Mouse (Mus musculus): ENCODE measurements around the gene Pml. TPM values are rescaled to one million over a fixed set of nuclear protein-coding genes. Genes with fewer than 3 reads are reported as not detected.

Gene Pml
- polyA plus RNA-seq, 1 experiment from 2014 or later = 8.5 TPM

GRCm38 (mm10) chr9:58177165-58177564 lies 72.4 kb downstream of the Pml start:
- Histone ChIP-seq H3K36me3 (replicated peaks; ENCODE audit: insufficient read depth, low read length) (no peaks in the 10 kb centered on the region), H3K27me3 (ENCODE audit: insufficient read depth, low read length) (no peaks in the 10 kb centered on the region), H3K27ac (ENCODE audit: low read depth) (no peak overlapping the region), H3K4me3 (ENCODE audit: low read depth, low read length) (no peak overlapping the region), H3K4me1 (ENCODE audit: insufficient read depth) (no peaks in the 10 kb centered on the region), H3K9me3 (ENCODE audit: low read length) (no peaks in the 10 kb centered on the region), H3K4me2 (ENCODE audit: low read depth, low read length) (no peak overlapping the region), H3K9ac (replicated peaks) (no peak overlapping the region)
- TF ChIP-seq CTCF (IDR thresholded peaks at IDR 0.05; ENCODE audit: low read depth) (no peak), EP300 (IDR thresholded peaks at IDR 0.05; ENCODE audit: low read depth) (no peak)
- WGBS (ENCODE audit: insufficient replicate concordance) = 61% methylated on average over 4 of the region's 4 CpGs
- ATAC-seq = no peak
- no peak for DNase-seq

GRCm38 (mm10) chr9:58175745-58176487 lies 73.7 kb downstream of the Pml start:
- Histone ChIP-seq H3K36me3 (replicated peaks; ENCODE audit: insufficient read depth, low read length) (no peaks in the 10 kb centered on the region), H3K9ac (replicated peaks) (no peak overlapping the region), H3K27me3 (ENCODE audit: insufficient read depth, low read length) (no peaks in the 10 kb centered on the region), H3K4me2 (ENCODE audit: low read depth, low read length) (no peak overlapping the region), H3K4me1 (ENCODE audit: insufficient read depth) (no peaks in the 10 kb centered on the region), H3K4me3 (ENCODE audit: low read depth, low read length) (no peak overlapping the region), H3K9me3 (ENCODE audit: low read length) (no peaks in the 10 kb centered on the region), H3K27ac (ENCODE audit: low read depth) (no peak overlapping the region)
- DNase-seq = no peak
- no peak for ATAC-seq
- 58% methylated on average over 5 of the region's 5 CpGs for WGBS (ENCODE audit: insufficient replicate concordance)
- TF ChIP-seq EP300 (IDR thresholded peaks at IDR 0.05; ENCODE audit: low read depth) (no peak), CTCF (IDR thresholded peaks at IDR 0.05; ENCODE audit: low read depth) (no peak)

- H3K4me3 ChIP-seq (ENCODE audit: low read depth, low read length) = no peak overlapping the region
- 44% methylated on average over 5 of the region's 5 CpGs for WGBS (ENCODE audit: insufficient replicate concordance)
- H3K9ac ChIP-seq (replicated peaks) = no peak overlapping the region
- no peaks in the 10 kb centered on the region for H3K27me3 ChIP-seq (ENCODE audit: insufficient read depth, low read length)
- no peaks in the 10 kb centered on the region for H3K4me1 ChIP-seq (ENCODE audit: insufficient read depth)
- no peaks in the 10 kb centered on the region for H3K36me3 ChIP-seq (replicated peaks; ENCODE audit: insufficient read depth, low read length)
- ATAC-seq (peak; percentile 15; the same call in 1 of the 2 replicates), DNase-seq (no peak)
- TF ChIP-seq CTCF (IDR thresholded peaks at IDR 0.05; ENCODE audit: low read depth) = no peak
- TF ChIP-seq EP300 (IDR thresholded peaks at IDR 0.05; ENCODE audit: low read depth) = no peak
- H3K27ac ChIP-seq (ENCODE audit: low read depth) = no peak overlapping the region
- no peaks in the 10 kb centered on the region for H3K9me3 ChIP-seq (ENCODE audit: low read length)
- H3K4me2 ChIP-seq (ENCODE audit: low read depth, low read length) = no peak overlapping the region
These were observed 74.8 kb downstream of the Pml start for GRCm38 (mm10) chr9:58174818-58175251.

GRCm38 (mm10) chr9:58172863-58173262 lies 76.7 kb downstream of the Pml start:
- DNase-seq (no peak), ATAC-seq (peak; percentile 50; the same call in 1 of the 2 replicates)
- no peaks in the 10 kb centered on the region for H3K36me3 ChIP-seq (replicated peaks; ENCODE audit: insufficient read depth, low read length)
- H3K27ac ChIP-seq (ENCODE audit: low read depth) = no peak overlapping the region
- H3K9ac ChIP-seq (replicated peaks) = no peak overlapping the region
- TF ChIP-seq CTCF (IDR thresholded peaks at IDR 0.05; ENCODE audit: low read depth) (no peak), EP300 (IDR thresholded peaks at IDR 0.05; ENCODE audit: low read depth) (no peak)
- WGBS (ENCODE audit: insufficient replicate concordance) = 55% methylated on average over 2 of the region's 2 CpGs
- H3K4me2 ChIP-seq (ENCODE audit: low read depth, low read length) = no peak overlapping the region
- no peaks in the 10 kb centered on the region for H3K4me1 ChIP-seq (ENCODE audit: insufficient read depth)
- H3K9me3 ChIP-seq (ENCODE audit: low read length) = no peaks in the 10 kb centered on the region
- H3K27me3 ChIP-seq (ENCODE audit: insufficient read depth, low read length) = no peaks in the 10 kb centered on the region
- H3K4me3 ChIP-seq (ENCODE audit: low read depth, low read length) = no peak overlapping the region

- ATAC-seq = no peak
- 76% methylated on average over 6 of the region's 6 CpGs for WGBS (ENCODE audit: insufficient replicate concordance)
- TF ChIP-seq CTCF (IDR thresholded peaks at IDR 0.05; ENCODE audit: low read depth) (no peak), EP300 (IDR thresholded peaks at IDR 0.05; ENCODE audit: low read depth) (no peak)
These were observed 80.2 kb downstream of the Pml start for GRCm38 (mm10) chr9:58169426-58169825.

GRCm38 (mm10) chr9:58168880-58169279 lies 80.7 kb downstream of the Pml start:
- Histone ChIP-seq H3K36me3 (replicated peaks; ENCODE audit: insufficient read depth, low read length) (no peaks in the 10 kb centered on the region), H3K9ac (replicated peaks) (no peak overlapping the region), H3K9me3 (ENCODE audit: low read length) (no peaks in the 10 kb centered on the region), H3K4me3 (ENCODE audit: low read depth, low read length) (no peak overlapping the region), H3K27ac (ENCODE audit: low read depth) (no peak overlapping the region), H3K27me3 (ENCODE audit: insufficient read depth, low read length) (no peaks in the 10 kb centered on the region), H3K4me1 (ENCODE audit: insufficient read depth) (no peaks in the 10 kb centered on the region), H3K4me2 (ENCODE audit: low read depth, low read length) (no peak overlapping the region)
- DNase-seq (no peak), ATAC-seq (no peak)
- 76% methylated on average over 3 of the region's 3 CpGs for WGBS (ENCODE audit: insufficient replicate concordance)
- TF ChIP-seq EP300 (IDR thresholded peaks at IDR 0.05; ENCODE audit: low read depth) (no peak), CTCF (IDR thresholded peaks at IDR 0.05; ENCODE audit: low read depth) (no peak)

More at GRCm38 (mm10) chr9:58169426-58169825, 80.2 kb downstream of the Pml start:
- no peaks in the 10 kb centered on the region for H3K9me3 ChIP-seq (ENCODE audit: low read length)
- H3K4me1 ChIP-seq (ENCODE audit: insufficient read depth) = no peaks in the 10 kb centered on the region
- no peak overlapping the region for H3K4me2 ChIP-seq (ENCODE audit: low read depth, low read length)
- H3K4me3 ChIP-seq (ENCODE audit: low read depth, low read length) = no peak overlapping the region
- no peaks in the 10 kb centered on the region for H3K36me3 ChIP-seq (replicated peaks; ENCODE audit: insufficient read depth, low read length)
- no peaks in the 10 kb centered on the region for H3K27me3 ChIP-seq (ENCODE audit: insufficient read depth, low read length)
- H3K27ac ChIP-seq (ENCODE audit: low read depth) = no peak overlapping the region
- no peak for DNase-seq
- no peak overlapping the region for H3K9ac ChIP-seq (replicated peaks)

Small RNA genes within 50 kb of the gene (microRNA-seq; reads per million reads assigned to microRNA genes)
- gene Mir6385 = not detected

Other genes with a start within 250 kb of the Pml start
- 0.43 and 0.51 TPM in 2 replicates for gene Cyp11a1, start 243.4 kb downstream of the Pml start, polyA plus RNA-seq (2015; fragmentation: Nextera tagmentation; extraction: Ambion mirVana)
- gene Stra6, start 186.0 kb downstream of the Pml start, polyA plus RNA-seq (2015; fragmentation: Nextera tagmentation; extraction: Ambion mirVana) = not detected in 2 replicates
- gene Ccdc33, start 131.0 kb downstream of the Pml start, polyA plus RNA-seq (2015; fragmentation: Nextera tagmentation; extraction: Ambion mirVana) = not detected in 2 replicates
- 2.9 and 3.0 TPM in 2 replicates for gene Islr, start 45.5 kb downstream of the Pml start, polyA plus RNA-seq (2015; fragmentation: Nextera tagmentation; extraction: Ambion mirVana)
- not detected in 2 replicates for gene Islr2, start 45.5 kb downstream of the Pml start, polyA plus RNA-seq (2015; fragmentation: Nextera tagmentation; extraction: Ambion mirVana)
- 5.6 and 6.7 TPM in 2 replicates for gene Stoml1, start 3.4 kb upstream of the Pml start, polyA plus RNA-seq (2015; fragmentation: Nextera tagmentation; extraction: Ambion mirVana)
- gene Loxl1, start 63.4 kb upstream of the Pml start, polyA plus RNA-seq (2015; fragmentation: Nextera tagmentation; extraction: Ambion mirVana) = 2.8 and 3.1 TPM in 2 replicates
- gene Tbc1d21, start 120.7 kb upstream of the Pml start, polyA plus RNA-seq (2015; fragmentation: Nextera tagmentation; extraction: Ambion mirVana) = not detected in 2 replicates
- gene Insyn1, start 238.8 kb upstream of the Pml start, polyA plus RNA-seq (2015; fragmentation: Nextera tagmentation; extraction: Ambion mirVana) = not detected in 2 replicates